Mouse (Mus musculus) intestine, embryonic 16.5 days (tissue): Measurements from ENCODE around the gene Nrg4. TPM values are rescaled to one million over a fixed set of nuclear protein-coding genes. Genes with fewer than 3 reads are reported as not detected.
"Not testable (repeated sequence)": the region's sequence is repeated elsewhere in the genome, so short reads cannot be mapped to it uniquely, and the experiment has no call there.

Source experiments
- ATAC-seq: fragments of 200-750 bp; cut with Nextera tagmentation; 2 replicates; pipeline ENCODE4 v1.8.0; 2017; ENCODE audit warnings: moderate TSS enrichment, moderate library complexity
- H3K27ac ChIP-seq: fragments of 300-500 bp; sonication (generic); 2 replicates; pipeline ENCODE4 v1.5.1; 2014; ENCODE audit warnings: mild to moderate bottlenecking, low read length
- H3K27me3 ChIP-seq: fragments of 300-500 bp; sonication (generic); replicated peaks from 2 replicates; pipeline ENCODE4 v1.6.1; 2014; ENCODE audit warnings: low read length, control low read depth, mixed read lengths; ENCODE audit not compliant: control insufficient read depth, insufficient read depth
- H3K36me3 ChIP-seq: fragments of 300-500 bp; sonication (generic); 2 replicates; pipeline ENCODE4 v1.6.1; 2014; ENCODE audit warnings: low read length, control low read depth; ENCODE audit not compliant: control insufficient read depth, insufficient read depth
- H3K4me1 ChIP-seq: fragments of 300-500 bp; sonication (generic); 2 replicates; pipeline ENCODE4 v1.6.1; 2014; ENCODE audit warnings: low read length, control low read depth, mixed read lengths; ENCODE audit not compliant: control insufficient read depth, insufficient read depth
- H3K4me2 ChIP-seq: fragments of 300-500 bp; sonication (generic); 2 replicates; pipeline ENCODE4 v1.6.1; 2014; ENCODE audit warnings: low read depth, low read length, control low read depth
- H3K4me3 ChIP-seq: fragments of 300-500 bp; sonication (generic); 2 replicates; pipeline ENCODE4 v1.5.1; 2014; ENCODE audit warnings: mild to moderate bottlenecking, low read length
- H3K9ac ChIP-seq: fragments of 300-500 bp; sonication (generic); 2 replicates; pipeline ENCODE4 v1.6.1; 2014; ENCODE audit warnings: low read depth, low read length
- H3K9me3 ChIP-seq: fragments of 300-500 bp; sonication (generic); 2 replicates; pipeline ENCODE4 v1.6.1; 2016; ENCODE audit warnings: low read length, control low read depth; ENCODE audit not compliant: control insufficient read depth
- WGBS: fragments of 180-500 bp; shearing (Covaris S2); extraction: QIAGEN DNeasy Blood & Tissue Kit; methylation state at CpG from one replicate; pipeline ENCODE4 v1.1.7; 2014; 5-methylcytosine and 5-hydroxymethylcytosine counted together
- polyA plus RNA-seq: library from polyadenylated mRNA; unstranded; fragments of >200 nt; fragmentation: Nextera tagmentation; extraction: Ambion mirVana; gene quantifications from 2 replicates; pipeline ENCODE4 v1.2.1, GENCODE M21; 2015

The Nrg4 gene
- polyA plus RNA-seq, 1 experiment from 2014 or later, result 0.88 TPM

GRCm38 (mm10) chr9:55271960-55272560 is 54.6 kb downstream of the Nrg4 start:
- no peaks in the 10 kb centered on the region for H3K9me3 ChIP-seq
- no peak for ATAC-seq
- 51% methylated on average over 5 of the region's 5 CpGs for WGBS

GRCm38 (mm10) chr9:55264356-55265302 is 62.0 kb downstream of the Nrg4 start:
- H3K27me3 ChIP-seq, result no peaks in the 10 kb centered on the region
- H3K4me2 ChIP-seq, result no peak overlapping the region
- 50% methylated on average over 8 of the region's 8 CpGs for WGBS
- no peak overlapping the region for H3K9ac ChIP-seq
- no peak overlapping the region for H3K4me3 ChIP-seq
- no peaks in the 10 kb centered on the region for H3K36me3 ChIP-seq
- no peak overlapping the region; the same call in 1 of the 2 replicates for H3K27ac ChIP-seq
- no peaks in the 10 kb centered on the region for H3K9me3 ChIP-seq
- peak; percentile 89 for ATAC-seq
- no peaks in the 10 kb centered on the region for H3K4me1 ChIP-seq

More at GRCm38 (mm10) chr9:55271960-55272560, 54.6 kb downstream of the Nrg4 start:
- Histone ChIP-seq H3K27me3 (no peaks in the 10 kb centered on the region), H3K36me3 (no peaks in the 10 kb centered on the region), H3K4me2 (no peak overlapping the region), H3K4me1 (0 out of 2 replicates have a peak, but pooled peaks cover 4% of the 10 kb centered on the region), H3K9ac (no peak overlapping the region), H3K4me3 (no peak overlapping the region), H3K27ac (no peak overlapping the region)

GRCm38 (mm10) chr9:55259741-55260140 is 66.9 kb downstream of the Nrg4 start:
- no peaks in the 10 kb centered on the region for H3K27me3 ChIP-seq
- H3K4me3 ChIP-seq, result no peak overlapping the region
- H3K9ac ChIP-seq, result no peak overlapping the region
- H3K4me1 ChIP-seq, result no peaks in the 10 kb centered on the region
- H3K4me2 ChIP-seq, result no peak overlapping the region
- 74% methylated on average over 6 of the region's 6 CpGs for WGBS
- no peak overlapping the region for H3K27ac ChIP-seq
- H3K9me3 ChIP-seq, result no peaks in the 10 kb centered on the region
- ATAC-seq, result no peak
- H3K36me3 ChIP-seq, result no peaks in the 10 kb centered on the region

- Histone ChIP-seq H3K9ac (no peak overlapping the region), H3K27ac (no peak overlapping the region), H3K36me3 (no peaks in the 10 kb centered on the region), H3K4me3 (no peak overlapping the region), H3K4me1 (no peaks in the 10 kb centered on the region), H3K27me3 (no peaks in the 10 kb centered on the region), H3K4me2 (no peak overlapping the region), H3K9me3 (no peaks in the 10 kb centered on the region)
- no peak for ATAC-seq
- 84% methylated on average over 2 of the region's 2 CpGs for WGBS
Measured at GRCm38 (mm10) chr9:55257105-55257504, 69.5 kb downstream of the Nrg4 start.

- Histone ChIP-seq H3K27ac (no peak overlapping the region), H3K9ac (no peak overlapping the region), H3K36me3 (no peaks in the 10 kb centered on the region), H3K4me3 (no peak overlapping the region), H3K27me3 (no peaks in the 10 kb centered on the region), H3K4me1 (no peaks in the 10 kb centered on the region; the same call in 1 of the 2 replicates), H3K9me3 (no peaks in the 10 kb centered on the region), H3K4me2 (no peak overlapping the region)
- ATAC-seq, result no peak
- WGBS, result 68% methylated on average over 4 of the region's 4 CpGs
Measured at GRCm38 (mm10) chr9:55255604-55256003, 71.0 kb downstream of the Nrg4 start.

- Histone ChIP-seq H3K4me1 (no peaks in the 10 kb centered on the region; the same call in 1 of the 2 replicates), H3K27ac (no peak overlapping the region), H3K9ac (no peak overlapping the region), H3K36me3 (no peaks in the 10 kb centered on the region), H3K9me3 (no peaks in the 10 kb centered on the region), H3K27me3 (no peaks in the 10 kb centered on the region), H3K4me3 (no peak overlapping the region), H3K4me2 (no peak overlapping the region)
- WGBS, result 90% methylated on average over 5 of the region's 5 CpGs
- ATAC-seq, result no peak
Measured at GRCm38 (mm10) chr9:55255056-55255455, 71.6 kb downstream of the Nrg4 start.

GRCm38 (mm10) chr9:55253849-55254248 is 72.8 kb downstream of the Nrg4 start:
- Histone ChIP-seq H3K4me1 (no peaks in the 10 kb centered on the region; the same call in 1 of the 2 replicates), H3K27me3 (no peaks in the 10 kb centered on the region), H3K4me3 (no peak overlapping the region), H3K4me2 (no peak overlapping the region), H3K27ac (no peak overlapping the region), H3K9me3 (no peaks in the 10 kb centered on the region), H3K9ac (no peak overlapping the region), H3K36me3 (no peaks in the 10 kb centered on the region)
- 57% methylated on average over 1 of the region's 1 CpGs for WGBS
- no peak for ATAC-seq

GRCm38 (mm10) chr9:55252097-55252496 is 74.5 kb downstream of the Nrg4 start:
- H3K4me3 ChIP-seq, H3K4me1 ChIP-seq, H3K27ac ChIP-seq, H3K9me3 ChIP-seq, ATAC-seq, H3K9ac ChIP-seq, H3K27me3 ChIP-seq, H3K4me2 ChIP-seq, H3K36me3 ChIP-seq: not testable (repeated sequence)
- 63% methylated on average over 2 of the region's 2 CpGs for WGBS

- 62% methylated on average over 6 of the region's 6 CpGs for WGBS
Measured at GRCm38 (mm10) chr9:55250595-55251247, 75.9 kb downstream of the Nrg4 start.

More at GRCm38 (mm10) chr9:55250595-55251247, 75.9 kb downstream of the Nrg4 start:
- no peaks in the 10 kb centered on the region for H3K9me3 ChIP-seq
- H3K4me3 ChIP-seq, result no peak overlapping the region
- H3K27me3 ChIP-seq, result no peaks in the 10 kb centered on the region
- H3K4me2 ChIP-seq, result no peak overlapping the region; the same call in 1 of the 2 replicates
- H3K9ac ChIP-seq, result no peak overlapping the region
- H3K36me3 ChIP-seq, result no peaks in the 10 kb centered on the region
- H3K4me1 ChIP-seq, result no peaks in the 10 kb centered on the region; the same call in 1 of the 2 replicates
- ATAC-seq, result peak; percentile 96
- peak overlapping the region; percentile 83 for H3K27ac ChIP-seq
